In genomic region chr10:80687850-80688249, GRCm38 (mm10) we compare ENCODE assay signal across 9 mouse cellular contexts. TPM values are rescaled to one million over a fixed set of nuclear protein-coding genes. Genes with fewer than 3 reads are reported as not detected.
DNase-seq lines count a peak whose midpoint lies in the region; ATAC-seq lines count a peak whose summit lies in the region.
"Had no signal": no experiment of that assay in that cellular context is flagged by ENCODE, and none has a peak within 500 bp of the region (broad histone marks: within the 10 kb centered on the region; RNA-seq: fewer than 3 reads in every experiment).

No protein-coding gene starts in this region.

- no peaks in the 10 kb centered on the region for H3K27me3 ChIP-seq in forebrain, embryonic 14.5 days (replicated peaks; ENCODE audit: control insufficient read depth, insufficient read depth, low read length)
- H3K27me3 ChIP-seq in forebrain, embryonic 12.5 days, result no peaks in the 10 kb centered on the region
- no peaks in the 10 kb centered on the region for H3K27me3 ChIP-seq in kidney, embryonic 15.5 days
- H3K27me3 ChIP-seq in lung, embryonic 16.5 days (ENCODE audit: control insufficient read depth, insufficient read depth, low read depth, low read length), result no peaks in the 10 kb centered on the region
- no peaks in the 10 kb centered on the region for H3K27me3 ChIP-seq in splenic B cell, adult 2 months (ENCODE audit: control insufficient read depth, insufficient read depth, low read length, poor library complexity, severe bottlenecking)
- H3K27me3 ChIP-seq: Patski had no signal

- H3K36me3 ChIP-seq in forebrain, embryonic 14.5 days (ENCODE audit: control insufficient read depth, insufficient read depth, low read length), result peaks cover 76% of the 10 kb centered on the region
- peaks cover 82% of the 10 kb centered on the region for H3K36me3 ChIP-seq in forebrain, embryonic 12.5 days (replicated peaks)
- H3K36me3 ChIP-seq in kidney, embryonic 15.5 days, result peaks cover 54% of the 10 kb centered on the region
- H3K36me3 ChIP-seq in lung, embryonic 16.5 days (ENCODE audit: control insufficient read depth, insufficient read depth, low read length), result peaks cover 27% of the 10 kb centered on the region
- H3K36me3 ChIP-seq in splenic B cell, adult 2 months (ENCODE audit: control insufficient read depth, insufficient read depth, low read length, poor library complexity, severe bottlenecking), result peaks cover 32% of the 10 kb centered on the region

- no peak overlapping the region for H3K4me2 ChIP-seq in forebrain, embryonic 14.5 days (ENCODE audit: low read length)
- H3K4me2 ChIP-seq in forebrain, embryonic 12.5 days, result no peak overlapping the region
- H3K4me2 ChIP-seq in kidney, embryonic 15.5 days, result no peak overlapping the region
- no peak overlapping the region for H3K4me2 ChIP-seq in lung, embryonic 16.5 days (ENCODE audit: low read depth, low read length)

- DNase-seq in forebrain, embryonic 14.5 days (ENCODE audit: low spot score), result peak; percentile 75
- peak; percentile 86 for DNase-seq in CD4-positive, CD25-positive, alpha-beta regulatory T cell, adult 2 months (ENCODE audit: low read depth, low spot score)
- peak; percentile 76 for DNase-seq in c-Kit-positive CD71-positive TER-119-positive erythroid progenitor cells, embryonic 14.5 days (ENCODE audit: low spot score)
- peak; percentile 62 for DNase-seq in gastrocnemius, postnatal 10 days
- DNase-seq in splenic B cell, adult 2 months (ENCODE audit: low read depth, low spot score), result peak; percentile 85

- H3K4me3 ChIP-seq in forebrain, embryonic 14.5 days (ENCODE audit: low read depth, low read length), result no peak overlapping the region
- no peak overlapping the region for H3K4me3 ChIP-seq in forebrain, embryonic 12.5 days (replicated peaks)
- H3K4me3 ChIP-seq in kidney, embryonic 15.5 days (replicated peaks), result no peak overlapping the region
- H3K4me3 ChIP-seq in lung, embryonic 16.5 days (ENCODE audit: low read length), result no peak overlapping the region

- H3K9ac ChIP-seq in forebrain, embryonic 14.5 days (ENCODE audit: low read length), result no peak overlapping the region
- H3K9ac ChIP-seq in forebrain, embryonic 12.5 days, result no peak overlapping the region
- H3K9ac ChIP-seq in kidney, embryonic 15.5 days, result no peak overlapping the region
- H3K9ac ChIP-seq in lung, embryonic 16.5 days (ENCODE audit: low read length), result no peak overlapping the region

- H3K4me1 ChIP-seq in forebrain, embryonic 14.5 days (ENCODE audit: control insufficient read depth, insufficient read depth, low read length), result no peaks in the 10 kb centered on the region
- H3K4me1 ChIP-seq in forebrain, embryonic 12.5 days, result no peaks in the 10 kb centered on the region
- H3K4me1 ChIP-seq in kidney, embryonic 15.5 days, result no peaks in the 10 kb centered on the region
- H3K4me1 ChIP-seq in lung, embryonic 16.5 days (replicated peaks; ENCODE audit: control insufficient read depth, insufficient read depth, low read length), result no peaks in the 10 kb centered on the region

- 46% methylated on average over 5 of the region's 5 CpGs for WGBS in forebrain, embryonic 14.5 days
- WGBS in forebrain, embryonic 12.5 days, result 47% methylated on average over 5 of the region's 5 CpGs
- 34% methylated on average over 5 of the region's 5 CpGs for WGBS in kidney, embryonic 15.5 days
- WGBS in lung, embryonic 16.5 days, result 25% methylated on average over 5 of the region's 5 CpGs

- no peak for ATAC-seq in forebrain, embryonic 14.5 days
- ATAC-seq in forebrain, embryonic 12.5 days (ENCODE audit: low FRiP score), result no peak
- peak; percentile 74 for ATAC-seq in kidney, embryonic 15.5 days (replicated peaks; ENCODE audit: low FRiP score)
- peak; percentile 82 for ATAC-seq in lung, embryonic 16.5 days (ENCODE audit: low read depth)
- ATAC-seq: Patski had no signal

- no peak overlapping the region for H3K27ac ChIP-seq in forebrain, embryonic 14.5 days (ENCODE audit: low read depth, low read length)
- H3K27ac ChIP-seq in forebrain, embryonic 12.5 days, result no peak overlapping the region
- no peak overlapping the region for H3K27ac ChIP-seq in kidney, embryonic 15.5 days
- no peak overlapping the region for H3K27ac ChIP-seq in lung, embryonic 16.5 days (ENCODE audit: low read length)

- no peaks in the 10 kb centered on the region for H3K9me3 ChIP-seq in forebrain, embryonic 14.5 days (replicated peaks; ENCODE audit: control insufficient read depth, low read length)
- no peaks in the 10 kb centered on the region for H3K9me3 ChIP-seq in forebrain, embryonic 12.5 days
- no peaks in the 10 kb centered on the region for H3K9me3 ChIP-seq in kidney, embryonic 15.5 days (replicated peaks)
- H3K9me3 ChIP-seq in lung, embryonic 16.5 days (ENCODE audit: control insufficient read depth, low read length), result no peaks in the 10 kb centered on the region

RNA-seq across cellular contexts. Expression of gene Mknk2, which starts 9.9 kb away (rescaled TPM):
- 43.1 and 49.1 TPM in 2 replicates for polyA plus RNA-seq in forebrain, embryonic 14.5 days (2014; fragmentation: Nextera tagmentation; extraction: Ambion mirVana)
- 74.4 and 75.4 TPM in 2 replicates for polyA plus RNA-seq in forebrain, embryonic 12.5 days (2016; fragmentation: Nextera tagmentation; extraction: Ambion mirVana)
- total RNA-seq in gastrocnemius, postnatal 10 days (2021), result 100 to 1,000 TPM; 142 to 160 TPM
- 95.3 and 103 TPM in 2 replicates for polyA plus RNA-seq in kidney, embryonic 15.5 days (2015; fragmentation: Nextera tagmentation; extraction: Ambion mirVana)
- polyA plus RNA-seq in lung, embryonic 16.5 days (2015; fragmentation: Nextera tagmentation; extraction: Ambion mirVana), result 66.3 and 82.1 TPM in 2 replicates

RNA-seq across cellular contexts. Expression of gene Mob3a, which starts 13.9 kb away (rescaled TPM):
- polyA plus RNA-seq in forebrain, embryonic 14.5 days (2014; fragmentation: Nextera tagmentation; extraction: Ambion mirVana), result 35.7 and 37.2 TPM in 2 replicates
- polyA plus RNA-seq in forebrain, embryonic 12.5 days (2016; fragmentation: Nextera tagmentation; extraction: Ambion mirVana), result 52.4 and 54.1 TPM in 2 replicates
- total RNA-seq in gastrocnemius, postnatal 10 days (2021), result 10 to 100 TPM in 1 of 2 experiments, 1 to 10 TPM in 1; 8.6 to 13.1 TPM
- polyA plus RNA-seq in kidney, embryonic 15.5 days (2015; fragmentation: Nextera tagmentation; extraction: Ambion mirVana), result 37.7 and 41.5 TPM in 2 replicates
- 42.3 and 45.7 TPM in 2 replicates for polyA plus RNA-seq in lung, embryonic 16.5 days (2015; fragmentation: Nextera tagmentation; extraction: Ambion mirVana)

RNA-seq across cellular contexts. Expression of gene Izumo4, which starts 14.1 kb away (rescaled TPM):
- polyA plus RNA-seq in forebrain, embryonic 14.5 days (2014; fragmentation: Nextera tagmentation; extraction: Ambion mirVana), result 16.0 and 21.5 TPM in 2 replicates
- 20.6 and 21.6 TPM in 2 replicates for polyA plus RNA-seq in forebrain, embryonic 12.5 days (2016; fragmentation: Nextera tagmentation; extraction: Ambion mirVana)
- 1 to 10 TPM; 4.3 to 6.1 TPM for total RNA-seq in gastrocnemius, postnatal 10 days (2021)
- polyA plus RNA-seq in kidney, embryonic 15.5 days (2015; fragmentation: Nextera tagmentation; extraction: Ambion mirVana), result 22.8 and 26.2 TPM in 2 replicates
- polyA plus RNA-seq in lung, embryonic 16.5 days (2015; fragmentation: Nextera tagmentation; extraction: Ambion mirVana), result 23.6 and 26.8 TPM in 2 replicates

RNA-seq across cellular contexts. Expression of gene Btbd2, which starts 31.0 kb away (rescaled TPM):
- polyA plus RNA-seq in forebrain, embryonic 14.5 days (2014; fragmentation: Nextera tagmentation; extraction: Ambion mirVana), result 42.6 and 52.2 TPM in 2 replicates
- polyA plus RNA-seq in forebrain, embryonic 12.5 days (2016; fragmentation: Nextera tagmentation; extraction: Ambion mirVana), result 84.3 and 85.1 TPM in 2 replicates
- 10 to 100 TPM; 39.9 to 40.3 TPM for total RNA-seq in gastrocnemius, postnatal 10 days (2021)
- polyA plus RNA-seq in kidney, embryonic 15.5 days (2015; fragmentation: Nextera tagmentation; extraction: Ambion mirVana), result 78.6 and 83.2 TPM in 2 replicates
- 15.3 and 33.2 TPM in 2 replicates for polyA plus RNA-seq in lung, embryonic 16.5 days (2015; fragmentation: Nextera tagmentation; extraction: Ambion mirVana)

RNA-seq across cellular contexts. Expression of gene Ap3d1, which starts 54.2 kb away (rescaled TPM):
- 81.0 and 99.5 TPM in 2 replicates for polyA plus RNA-seq in forebrain, embryonic 14.5 days (2014; fragmentation: Nextera tagmentation; extraction: Ambion mirVana)
- polyA plus RNA-seq in forebrain, embryonic 12.5 days (2016; fragmentation: Nextera tagmentation; extraction: Ambion mirVana), result 87.5 and 89.3 TPM in 2 replicates
- total RNA-seq in gastrocnemius, postnatal 10 days (2021), result 10 to 100 TPM; 27.7 to 37.1 TPM
- 68.1 and 70.9 TPM in 2 replicates for polyA plus RNA-seq in kidney, embryonic 15.5 days (2015; fragmentation: Nextera tagmentation; extraction: Ambion mirVana)
- 59.6 and 59.9 TPM in 2 replicates for polyA plus RNA-seq in lung, embryonic 16.5 days (2015; fragmentation: Nextera tagmentation; extraction: Ambion mirVana)

Comparison
In these comparisons a context has a peak if more than half of its experiments do, and no peak if none do; other contexts are left out.
1. ATAC-seq: peak in kidney, embryonic 15.5 days (single experiment) and lung, embryonic 16.5 days (single experiment); none in forebrain, embryonic 14.5 days (single experiment) and forebrain, embryonic 12.5 days (single experiment).
2. Peak in every context shown above with its lines, with median percentiles within 50 percentile points of each other: DNase-seq.